Mouse (Mus musculus) brain, embryonic 14.5 days (tissue): Measurements from ENCODE around the gene Hist2h2aa2. TPM values are rescaled to one million over a fixed set of nuclear protein-coding genes. Genes with fewer than 3 reads are reported as not detected.
A peak's percentile ranks its signal among the peaks of the same experiment; 100 is the strongest.
"Not testable (repeated sequence)": the region's sequence is repeated elsewhere in the genome, so short reads cannot be mapped to it uniquely, and the experiment has no call there.

ENCODE experiments used
- DNase-seq: peaks from one replicate; pipeline ENCODE4 v3.0.0-alpha.2; 2011; ENCODE audit warnings: low read depth
- CTCF ChIP-seq: fragments of 200-500 bp; IDR thresholded peaks from 2 replicates; pipeline ENCODE4 v1.5.1; 2012; ENCODE audit warnings: inconsistent platforms, mild to moderate bottlenecking, moderate library complexity, borderline replicate concordance; ENCODE audit not compliant: insufficient read depth, insufficient read length; ENCODE audit errors: extremely low read depth
- POLR2A ChIP-seq: fragments of 200-500 bp; IDR thresholded peaks from 2 replicates; pipeline ENCODE4 v1.6.1; 2012; ENCODE audit warnings: mild to moderate bottlenecking, inconsistent platforms, borderline replicate concordance; ENCODE audit not compliant: poor library complexity, insufficient read depth, insufficient read length, severe bottlenecking; ENCODE audit errors: extremely low read depth
- polyA plus RNA-seq: library from polyadenylated mRNA; depleted of rRNA; stranded (reverse); fragments of >200 nt; gene quantifications from 2 replicates; pipeline ENCODE4 v1.2.3, GENCODE M21; 2012

The Hist2h2aa2 gene
- polyA plus RNA-seq, 1 experiment, result 7.9 TPM

- TF ChIP-seq POLR2A (no peak), CTCF (no peak)
Observed at GRCm38 (mm10) chr3:96225421-96225820, 14.7 kb downstream of the Hist2h2aa2 start.

GRCm38 (mm10) chr3:96222774-96223173 lies 17.3 kb downstream of the Hist2h2aa2 start:
- no peak for DNase-seq
- TF ChIP-seq POLR2A (no peak), CTCF (no peak)

More at GRCm38 (mm10) chr3:96225421-96225820, 14.7 kb downstream of the Hist2h2aa2 start:
- DNase-seq, result no peak

- DNase-seq, result peak; percentile 43
- TF ChIP-seq POLR2A (no peak), CTCF (no peak)
Observed at GRCm38 (mm10) chr3:96221640-96222038, 18.4 kb downstream of the Hist2h2aa2 start.

GRCm38 (mm10) chr3:96220765-96221639 lies 19.1 kb downstream of the Hist2h2aa2 start, which contains the start of the genes Hist2h2ac and Hist2h2be:
Gene Hist2h2ac, minus strand, starts transcription at chr3:96220880.
Gene Hist2h2be, plus strand, starts transcription at chr3:96221119.
- TF ChIP-seq CTCF, result no peak
- peak; percentile 57; the same call in 1 of the 2 replicates for TF ChIP-seq POLR2A
- peak; percentile 97 for DNase-seq

- DNase-seq, result peak; percentile 62
Observed at GRCm38 (mm10) chr3:96220131-96220764, 19.8 kb downstream of the Hist2h2aa2 start.

GRCm38 (mm10) chr3:96219661-96220130 lies 20.4 kb downstream of the Hist2h2aa2 start, which contains the start of the genes Bola1 and Hist2h2ab:
Gene Bola1, minus strand, starts transcription at chr3:96219709.
Gene Hist2h2ab, plus strand, starts transcription at chr3:96219865.
- TF ChIP-seq POLR2A, result peak; percentile 58
- TF ChIP-seq CTCF, result no peak
- DNase-seq, result peak; percentile 98

GRCm38 (mm10) chr3:96219191-96219641 lies 20.9 kb downstream of the Hist2h2aa2 start:
- TF ChIP-seq CTCF (no peak), POLR2A (no peak)
- no peak for DNase-seq

GRCm38 (mm10) chr3:96209242-96209641 lies 30.8 kb downstream of the Hist2h2aa2 start:
- DNase-seq, result no peak
- TF ChIP-seq POLR2A (no peak), CTCF (peak; percentile 16; the same call in 1 of the 2 replicates)

GRCm38 (mm10) chr3:96207819-96208218 lies 32.3 kb downstream of the Hist2h2aa2 start:
- no peak for DNase-seq
- TF ChIP-seq POLR2A (no peak), CTCF (no peak)

- DNase-seq, result no peak
- TF ChIP-seq POLR2A, result no peak
- no peak for TF ChIP-seq CTCF
Observed at GRCm38 (mm10) chr3:96199731-96200130, 40.3 kb downstream of the Hist2h2aa2 start.

- DNase-seq, result not testable (repeated sequence)
Observed at GRCm38 (mm10) chr3:96198601-96199251, 41.4 kb downstream of the Hist2h2aa2 start.
